Mouse (Mus musculus) retina, postnatal 1 day (tissue): ENCODE data around the gene Scube3.
A peak's percentile ranks its signal among the peaks of the same experiment; 100 is the strongest.
"Not testable (repeated sequence)": the region's sequence is repeated elsewhere in the genome, so short reads cannot be mapped to it uniquely, and the experiment has no call there.

Experiments used
- DNase-seq: peaks from one replicate; pipeline ENCODE4 v3.0.0-alpha.2; 2012

Gene Scube3

DNA sequence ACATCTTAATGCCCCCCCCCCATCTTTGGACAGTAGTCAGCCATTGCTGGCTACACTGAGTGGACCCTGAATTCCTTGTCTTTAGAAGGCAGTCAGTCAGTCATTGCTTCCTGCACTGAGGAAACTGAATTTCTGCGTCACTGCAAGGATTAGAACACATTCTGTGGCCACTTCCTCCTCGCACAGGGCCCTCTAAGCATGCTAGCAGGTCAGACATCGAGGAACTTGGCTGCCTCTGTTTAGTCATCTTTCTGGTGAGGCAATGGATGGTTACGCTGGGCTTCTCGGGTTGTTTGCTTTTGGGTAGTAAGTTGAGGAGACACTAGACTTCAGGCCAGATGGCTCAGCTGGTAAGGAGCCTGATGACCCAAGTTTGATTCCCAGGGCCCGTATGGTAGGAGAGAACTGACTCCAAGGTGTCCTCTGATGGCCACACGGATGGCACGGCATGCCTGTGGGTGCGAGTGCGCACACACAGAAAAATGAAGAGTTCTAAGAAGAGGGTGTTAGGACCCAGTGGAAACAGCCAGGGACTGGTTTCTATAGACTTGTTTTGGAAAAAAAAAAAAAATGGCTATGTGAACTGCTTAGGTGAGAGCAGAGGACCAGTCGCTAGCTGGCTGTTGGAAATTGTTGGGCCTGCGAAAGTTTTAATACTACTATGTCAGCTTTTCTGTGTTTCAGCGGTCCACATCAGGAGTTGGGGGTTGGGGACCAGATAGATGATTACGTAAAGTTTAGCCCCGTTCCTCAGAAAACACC, 39.0 kb downstream of the Scube3 start:
- no peak for DNase-seq

DNA sequence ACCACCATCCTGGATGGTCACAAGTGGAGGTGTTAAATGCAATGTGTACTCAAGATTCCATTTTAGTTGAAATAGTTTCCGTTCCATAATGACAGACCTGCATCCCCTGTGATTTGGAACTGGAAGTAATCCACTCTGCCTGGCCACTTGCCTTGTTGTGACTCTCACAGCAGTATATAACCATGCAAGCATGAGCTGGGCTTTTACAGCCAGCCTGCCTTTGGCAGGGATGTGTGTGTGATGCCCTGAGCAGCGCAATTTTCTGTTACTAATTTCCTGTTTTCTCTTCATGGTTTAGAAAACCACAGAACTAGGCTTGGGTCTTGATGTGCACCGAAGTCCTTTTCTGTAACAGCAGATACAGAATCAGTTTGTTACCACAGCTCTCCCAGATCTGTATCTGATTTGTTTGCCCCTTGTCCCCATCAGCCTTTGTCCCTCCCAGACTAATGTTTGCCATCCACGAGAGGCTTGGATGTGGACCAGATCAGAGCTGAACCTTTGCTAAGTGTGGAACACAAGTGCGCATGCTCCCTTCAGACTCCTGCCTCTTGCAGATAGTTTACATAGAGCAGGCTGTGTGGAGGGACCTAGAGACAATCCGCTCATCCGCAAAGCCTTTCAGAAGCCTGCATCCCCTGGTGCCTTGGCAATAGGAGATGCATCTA, 43.2 kb downstream of the Scube3 start:
- DNase-seq = no peak

- DNase-seq = no peak
Observed at GRCm38 (mm10) chr17:28188313-28188712, 46.4 kb downstream of the Scube3 start.

- DNase-seq = no peak
Observed at GRCm38 (mm10) chr17:28192754-28193153, 50.8 kb downstream of the Scube3 start.

DNA sequence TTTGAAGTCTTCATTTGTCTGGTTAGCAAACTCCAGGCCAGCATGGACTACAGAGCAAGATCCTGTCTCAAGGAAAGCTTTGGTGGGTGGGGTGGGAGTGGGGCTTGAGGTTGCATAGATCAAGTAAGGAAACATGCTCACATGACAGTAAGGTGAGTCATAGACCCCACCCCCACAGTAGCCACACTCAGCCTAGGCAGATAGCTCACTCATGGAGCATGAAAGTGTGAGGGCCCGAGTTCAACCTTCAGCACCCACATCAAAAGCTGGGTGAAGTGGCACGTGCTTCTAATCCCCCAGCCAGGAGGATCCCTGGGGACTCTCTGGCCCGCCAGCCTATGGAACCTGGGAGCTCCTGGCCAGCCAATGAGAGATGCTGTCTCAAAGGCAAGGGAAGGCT, 51.6 kb downstream of the Scube3 start:
- no peak for DNase-seq

DNA sequence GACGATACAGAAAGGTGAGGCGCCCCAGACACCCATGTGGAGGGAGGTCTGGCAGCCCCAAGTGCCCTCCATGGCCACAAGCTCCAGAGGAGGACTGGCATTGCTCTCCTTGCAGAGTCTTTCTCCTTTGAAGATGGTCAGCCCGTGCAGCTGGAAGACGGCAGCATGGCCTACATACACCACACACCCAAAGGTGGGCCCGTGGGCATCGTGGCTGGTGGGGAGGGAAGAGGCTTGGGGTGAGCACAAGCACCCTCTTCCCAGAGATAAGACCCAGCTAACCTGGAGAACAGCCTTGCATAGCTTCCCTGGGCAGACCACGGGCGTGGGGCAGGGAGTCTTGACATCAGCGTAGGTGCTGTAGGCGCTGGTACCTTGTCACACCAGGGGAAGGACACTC, 53.1 kb downstream of the Scube3 start:
- no peak for DNase-seq

DNA sequence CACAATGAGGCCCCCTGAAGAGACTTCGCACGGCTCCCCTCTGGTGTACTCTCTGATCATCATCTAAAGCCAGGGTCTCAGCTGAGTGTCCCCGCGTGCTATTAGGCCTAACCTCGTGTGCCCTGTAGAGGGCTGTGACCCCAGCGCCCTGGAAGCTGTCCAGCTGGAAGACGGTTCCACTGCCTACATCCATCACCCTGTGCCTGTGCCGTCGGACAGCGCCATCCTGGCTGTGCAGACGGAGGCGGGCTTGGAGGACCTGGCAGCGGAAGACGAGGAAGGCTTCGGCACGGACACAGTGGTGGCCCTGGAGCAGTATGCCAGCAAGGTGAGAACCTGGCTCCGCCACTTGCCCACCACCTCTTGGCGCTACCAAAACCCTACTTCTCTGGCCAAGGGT, 55.7 kb downstream of the Scube3 start:
- no peak for DNase-seq

DNA sequence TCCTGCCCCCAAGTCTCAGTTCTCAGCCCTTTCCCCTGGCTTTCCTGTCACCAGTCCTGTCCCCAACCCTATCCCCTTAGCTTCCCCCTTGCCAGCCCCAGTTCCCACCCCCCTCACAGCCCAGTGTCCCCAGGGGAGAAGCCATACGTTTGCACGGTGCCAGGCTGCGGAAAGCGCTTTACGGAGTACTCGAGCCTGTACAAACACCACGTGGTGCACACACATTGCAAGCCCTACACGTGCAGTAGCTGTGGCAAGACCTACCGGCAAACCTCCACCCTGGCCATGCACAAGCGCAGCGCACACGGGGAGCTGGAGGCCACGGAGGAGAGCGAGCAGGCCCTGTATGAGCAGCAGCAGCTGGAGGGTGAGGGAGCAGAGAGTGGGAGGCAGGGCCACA, 60.0 kb downstream of the Scube3 start:
- DNase-seq = no peak

DNA sequence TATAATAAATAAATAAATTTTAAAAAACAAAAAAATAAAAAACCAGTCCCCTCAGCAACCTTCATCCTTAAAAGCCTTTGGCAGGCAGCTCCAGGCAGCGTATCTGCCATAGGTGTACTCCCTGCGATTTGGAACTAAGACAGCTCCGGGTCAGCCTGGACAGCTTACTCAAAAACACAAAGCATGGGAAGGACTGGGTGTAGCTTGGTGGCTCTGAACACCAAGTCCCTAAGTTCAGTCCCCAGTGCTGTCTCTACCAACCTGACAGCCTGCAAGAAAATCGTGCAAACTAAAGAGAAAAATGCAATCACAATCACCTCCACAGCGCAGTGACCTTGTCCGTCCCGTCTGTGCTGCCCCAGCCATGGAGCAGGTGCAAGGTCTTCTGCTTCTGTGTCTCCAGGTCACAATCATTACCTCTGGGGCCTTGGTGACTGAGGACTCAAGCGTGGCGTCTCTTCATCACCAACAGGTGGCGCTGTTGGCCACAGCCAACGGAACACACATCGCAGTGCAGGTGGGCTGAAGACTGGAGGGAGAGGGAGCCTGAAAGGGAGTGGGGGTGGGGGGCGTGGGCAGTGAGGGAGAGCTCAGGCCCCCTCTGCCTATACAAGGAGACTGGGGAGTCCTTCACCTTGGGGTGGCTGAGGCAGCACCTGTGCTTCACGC, 62.2 kb downstream of the Scube3 start:
- DNase-seq = peak; percentile 83

GRCm38 (mm10) chr17:28205443-28205842, 63.5 kb downstream of the Scube3 start:
- no peak for DNase-seq

- no peak for DNase-seq
Observed at GRCm38 (mm10) chr17:28207092-28207491, 65.2 kb downstream of the Scube3 start.

- DNase-seq = peak; percentile 62
Observed at GRCm38 (mm10) chr17:28207591-28208313, 65.8 kb downstream of the Scube3 start, which contains the start of gene Def6. TSS of gene Def6 (plus strand) at chr17:28207778.

- DNase-seq = no peak
Observed at GRCm38 (mm10) chr17:28208314-28208612, 66.3 kb downstream of the Scube3 start.

DNA sequence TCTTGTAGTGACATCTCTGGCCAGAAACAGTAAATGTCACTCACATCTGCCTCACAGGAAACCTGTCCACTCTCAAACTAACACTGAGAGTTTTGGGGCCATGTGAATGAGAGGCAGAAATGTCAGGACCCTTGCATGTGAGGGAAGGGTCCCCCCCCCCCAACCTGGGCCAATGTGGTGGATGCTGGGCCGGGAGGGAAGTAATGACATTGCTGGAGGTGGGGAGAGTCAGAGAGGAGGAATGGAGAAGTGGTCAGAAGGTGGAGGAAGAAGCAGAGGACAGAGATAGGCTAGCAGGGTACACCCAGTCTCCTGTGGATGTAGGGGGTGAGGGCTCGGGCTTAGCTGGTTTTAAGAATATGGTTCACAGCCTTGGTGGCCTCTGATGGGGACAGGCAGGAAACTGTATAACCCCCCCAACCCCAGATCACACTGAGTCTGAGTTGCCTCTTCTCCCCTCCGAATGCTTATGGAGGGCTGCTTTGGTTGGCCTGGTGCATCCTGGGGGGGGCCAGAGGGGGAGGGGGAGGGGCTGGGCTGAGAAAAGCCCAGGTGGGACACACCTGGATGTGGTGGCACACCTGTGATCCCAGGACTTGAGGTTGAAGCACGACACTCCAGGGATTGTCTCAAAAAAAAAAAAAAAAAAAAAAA, 67.6 kb downstream of the Scube3 start:
- no peak for DNase-seq

DNA sequence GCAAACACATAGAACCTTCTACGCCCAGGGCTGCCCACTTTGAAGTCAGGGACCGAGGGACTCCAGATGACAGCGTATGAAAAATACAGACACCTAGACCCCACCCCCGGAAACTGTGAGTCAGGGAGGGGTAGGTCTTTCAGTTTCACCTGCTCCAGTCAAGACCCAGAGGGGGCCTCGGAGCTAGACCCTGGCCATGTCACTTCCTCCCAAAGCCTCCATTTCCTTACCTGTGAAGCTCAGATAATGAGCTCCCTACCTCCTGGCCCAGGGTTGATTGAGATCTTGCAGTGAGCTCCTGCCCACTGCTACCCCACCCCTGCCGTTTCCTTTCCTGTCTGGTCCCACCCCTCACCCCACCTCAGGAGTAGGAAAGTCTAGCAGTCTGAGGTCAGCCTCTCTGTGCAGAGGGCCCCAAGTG, 70.0 kb downstream of the Scube3 start:
- DNase-seq = no peak

GRCm38 (mm10) chr17:28212391-28212790, 70.5 kb downstream of the Scube3 start:
- no peak for DNase-seq

DNA sequence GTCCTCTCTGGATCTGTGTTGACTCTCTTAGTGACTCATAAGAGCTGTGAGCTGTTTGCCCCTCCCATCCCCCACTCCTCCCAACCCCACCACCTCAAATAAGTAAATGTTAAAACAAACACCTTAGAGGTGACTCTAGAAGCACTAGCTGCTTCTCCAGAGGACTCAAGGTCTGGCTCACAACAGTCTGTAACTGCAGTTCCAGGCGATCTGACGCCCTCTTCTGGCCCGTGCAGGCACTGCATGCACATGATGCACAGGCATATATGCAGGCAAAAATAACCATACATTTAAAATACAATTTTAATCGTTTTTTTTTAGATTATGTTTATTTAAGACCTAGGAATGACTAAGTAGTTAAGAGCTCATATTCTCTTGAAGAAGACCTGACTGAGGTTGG, 71.3 kb downstream of the Scube3 start:
- DNase-seq = no peak

DNA sequence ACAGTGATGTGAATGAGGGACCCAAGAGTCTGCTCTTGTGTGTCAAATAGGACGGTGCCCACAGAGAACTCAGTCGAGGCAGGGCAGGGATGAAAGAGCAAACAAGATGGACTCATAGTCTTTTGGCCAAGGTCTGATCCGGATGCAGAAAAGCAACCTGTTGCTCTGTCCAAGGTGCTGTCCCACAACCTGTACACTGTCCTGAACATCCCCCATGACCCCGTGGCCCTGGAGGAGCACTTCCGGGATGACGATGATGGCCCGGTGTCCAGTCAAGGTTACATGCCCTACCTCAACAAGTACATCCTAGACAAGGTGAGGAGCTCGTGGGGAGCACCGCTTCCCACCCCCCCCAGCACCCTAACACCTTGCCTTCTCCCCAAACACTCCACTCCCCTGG, 74.8 kb downstream of the Scube3 start:
- no peak for DNase-seq

DNA sequence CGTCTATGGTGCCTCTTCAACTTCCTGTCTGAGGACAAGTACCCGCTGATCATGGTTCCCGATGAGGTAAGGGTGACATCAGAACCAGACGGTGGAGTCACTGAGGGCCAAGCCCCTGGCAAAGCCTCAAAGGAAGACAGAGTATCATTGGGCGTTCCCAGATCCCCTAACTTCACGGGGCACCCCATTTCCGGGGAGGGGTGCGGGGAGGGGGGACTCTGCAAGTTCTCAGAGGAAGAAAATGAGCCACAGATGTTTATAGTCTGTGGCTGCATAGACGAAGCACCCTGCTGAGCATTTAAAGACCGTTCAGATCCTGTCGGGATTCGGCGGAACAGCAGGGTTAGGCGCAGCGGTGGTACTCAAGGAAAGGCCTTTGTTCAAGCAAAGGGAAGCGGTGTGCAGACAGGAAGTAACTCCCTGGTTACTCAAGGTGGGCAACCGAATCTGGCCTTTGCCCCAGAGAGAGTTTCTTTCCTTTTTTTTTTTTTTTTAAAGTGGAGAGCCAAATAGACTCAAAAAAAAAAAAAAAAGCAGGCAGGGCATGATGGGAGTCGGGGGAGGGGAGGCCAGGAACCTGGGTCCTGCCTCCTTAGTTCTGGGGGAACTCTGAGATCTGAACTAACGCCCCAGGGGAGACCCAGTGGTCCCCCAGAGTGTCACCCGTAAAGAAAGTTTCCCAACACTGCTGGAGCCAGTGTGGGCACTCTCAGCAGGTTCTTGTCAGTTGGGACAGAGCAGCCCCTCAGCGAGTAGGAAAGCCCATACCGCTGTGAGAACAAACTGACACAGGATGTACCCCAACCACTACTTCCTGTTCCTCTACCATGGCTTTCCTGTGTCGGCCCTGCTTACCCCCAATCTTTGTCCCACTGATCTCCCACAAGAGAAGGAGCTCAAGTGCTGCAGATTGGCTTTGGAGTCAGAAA, 76.0 kb downstream of the Scube3 start:
- DNase-seq = no peak

DNA sequence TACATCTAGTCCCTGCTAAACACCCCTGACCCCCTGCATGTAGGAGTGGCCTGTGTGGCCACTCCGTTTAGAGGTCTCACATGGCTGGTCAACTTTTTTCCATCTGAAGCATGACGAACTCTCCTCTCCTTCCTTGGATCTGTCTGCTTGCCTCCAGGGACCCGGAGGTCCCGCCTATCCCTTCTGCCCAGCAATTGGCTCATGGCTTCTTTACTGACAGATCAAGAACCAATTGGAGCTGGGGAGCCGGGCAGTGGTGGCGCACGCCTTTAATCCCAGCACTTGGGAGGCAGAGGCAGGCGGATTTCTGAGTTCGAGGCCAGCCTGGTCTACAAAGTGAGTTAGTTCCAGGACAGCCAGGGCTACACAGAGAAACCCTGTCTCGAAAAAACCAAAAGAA, 80.5 kb downstream of the Scube3 start:
- DNase-seq = not testable (repeated sequence)

DNA sequence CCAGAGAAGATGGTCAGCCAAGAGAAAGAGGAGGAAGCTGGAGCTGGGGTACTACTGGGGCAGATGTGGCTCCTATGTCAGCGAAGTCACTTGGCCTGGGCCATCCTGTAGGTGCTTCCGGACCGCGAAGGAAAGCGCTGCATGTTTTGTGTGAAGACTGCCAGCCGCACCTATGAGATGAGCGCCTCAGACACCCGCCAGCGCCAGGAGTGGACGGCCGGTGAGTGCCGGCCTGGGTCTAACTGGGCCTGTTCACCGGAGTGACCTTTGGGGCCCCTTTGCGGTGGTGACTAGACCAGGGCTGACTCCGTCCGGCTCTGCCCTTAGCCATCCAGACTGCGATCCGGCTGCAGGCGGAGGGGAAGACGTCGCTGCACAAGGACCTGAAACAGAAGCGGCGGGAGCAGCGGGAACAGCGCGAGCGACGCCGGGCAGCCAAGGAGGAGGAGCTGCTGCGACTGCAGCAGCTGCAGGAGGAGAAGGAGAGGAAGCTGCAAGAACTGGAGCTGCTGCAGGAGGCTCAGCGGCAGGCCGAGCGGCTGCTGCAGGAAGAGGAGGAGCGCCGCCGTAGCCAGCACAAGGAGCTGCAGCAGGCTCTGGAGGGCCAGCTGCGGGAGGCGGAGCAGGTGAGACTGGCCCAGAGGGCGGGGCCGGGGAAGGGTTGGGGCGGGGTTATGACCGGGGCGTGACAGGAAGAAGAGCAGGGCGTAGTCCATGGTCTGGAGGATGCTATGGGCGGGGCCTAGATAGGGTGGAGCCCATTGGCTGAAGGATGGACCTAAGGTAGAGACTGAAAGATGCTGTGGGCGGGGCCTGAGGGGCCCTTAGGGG, 81.8 kb downstream of the Scube3 start:
- peak; percentile 93 for DNase-seq
